Mouse (Mus musculus) lung, postnatal 0 days (tissue): ENCODE measurements around the gene Pin1.

Experiments
- CTCF ChIP-seq: IDR thresholded peaks from 2 replicates; pipeline ENCODE4 v1.5.1; 2016; ENCODE audit warnings: antibody characterized with exemption, mild to moderate bottlenecking
- EP300 ChIP-seq: IDR thresholded peaks from 2 replicates; pipeline ENCODE4 v1.6.1; 2016; ENCODE audit warnings: antibody characterized with exemption, mild to moderate bottlenecking, control low read depth

DNA sequence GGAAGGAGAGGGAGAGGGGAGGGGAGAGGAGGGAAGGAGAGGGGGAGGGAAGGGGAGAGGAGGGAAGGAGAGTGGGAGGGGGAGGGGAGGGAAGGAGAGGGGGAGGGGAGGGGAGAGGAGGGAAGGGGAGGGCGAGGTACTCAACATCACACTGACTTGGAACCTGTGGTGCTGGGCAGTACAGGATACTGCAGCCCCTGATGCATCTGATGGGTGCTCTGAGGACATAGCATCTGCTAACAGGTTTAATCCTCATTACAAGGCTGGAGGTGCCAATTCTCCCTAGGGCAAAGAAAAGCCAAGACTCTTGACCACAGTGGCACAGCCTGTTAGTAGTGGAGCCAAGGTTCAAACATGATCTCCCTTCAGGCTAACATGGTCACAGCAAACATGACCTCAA, 37.5 kb downstream of the Pin1 start:
- no peak for TF ChIP-seq EP300
- TF ChIP-seq CTCF: no peak
